Mouse (Mus musculus) lung, postnatal 10 days (tissue): ENCODE measurements around the gene Ptprk.

Experiments used
- DNase-seq: peaks from one replicate; pipeline ENCODE4 v3.0.0; 2021

The Ptprk gene

GRCm38 (mm10) chr10:28186018-28186800, 111.6 kb downstream of the Ptprk start:
- peak; percentile 9 for DNase-seq

GRCm38 (mm10) chr10:28191440-28191839, 116.8 kb downstream of the Ptprk start:
- DNase-seq = no peak

- DNase-seq = peak; percentile 23
These were observed 119.0 kb downstream of the Ptprk start for GRCm38 (mm10) chr10:28193630-28194029.

GRCm38 (mm10) chr10:28200609-28201008, 126.0 kb downstream of the Ptprk start:
- no peak for DNase-seq

GRCm38 (mm10) chr10:28209394-28209793, 134.8 kb downstream of the Ptprk start:
- DNase-seq = no peak

GRCm38 (mm10) chr10:28212083-28212482, 137.5 kb downstream of the Ptprk start:
- DNase-seq = no peak

- no peak for DNase-seq
These were observed 140.5 kb downstream of the Ptprk start for GRCm38 (mm10) chr10:28215153-28215552.

GRCm38 (mm10) chr10:28223602-28224001, 149.0 kb downstream of the Ptprk start:
- DNase-seq = no peak

- no peak for DNase-seq
These were observed 149.8 kb downstream of the Ptprk start for GRCm38 (mm10) chr10:28224376-28224775.

GRCm38 (mm10) chr10:28225536-28226075, 151.0 kb downstream of the Ptprk start:
- no peak for DNase-seq

- no peak for DNase-seq
These were observed 153.1 kb downstream of the Ptprk start for GRCm38 (mm10) chr10:28227732-28228131.

- no peak for DNase-seq
These were observed 153.6 kb downstream of the Ptprk start for GRCm38 (mm10) chr10:28228208-28228607.

GRCm38 (mm10) chr10:28232273-28233167, 157.9 kb downstream of the Ptprk start:
- no peak for DNase-seq

GRCm38 (mm10) chr10:28249047-28249446, 174.4 kb downstream of the Ptprk start:
- DNase-seq = no peak

GRCm38 (mm10) chr10:28251385-28251784, 176.8 kb downstream of the Ptprk start:
- no peak for DNase-seq

GRCm38 (mm10) chr10:28260651-28261050, 186.0 kb downstream of the Ptprk start:
- DNase-seq = no peak

- DNase-seq = no peak
These were observed 187.5 kb downstream of the Ptprk start for GRCm38 (mm10) chr10:28262159-28262558.

- no peak for DNase-seq
These were observed 188.9 kb downstream of the Ptprk start for GRCm38 (mm10) chr10:28263546-28263945.

- DNase-seq = no peak
These were observed 195.7 kb downstream of the Ptprk start for GRCm38 (mm10) chr10:28270273-28270672.

- no peak for DNase-seq
These were observed 197.3 kb downstream of the Ptprk start for GRCm38 (mm10) chr10:28271729-28272606.

- DNase-seq = no peak
These were observed 204.1 kb downstream of the Ptprk start for GRCm38 (mm10) chr10:28278757-28279156.

- DNase-seq = no peak
These were observed 222.9 kb downstream of the Ptprk start for GRCm38 (mm10) chr10:28297531-28297930.

GRCm38 (mm10) chr10:28299207-28299606, 224.6 kb downstream of the Ptprk start:
- no peak for DNase-seq
